Mouse (Mus musculus) limb, embryonic 15.5 days (tissue): Measurements from ENCODE around the gene Olfm1. TPM values are rescaled to one million over a fixed set of nuclear protein-coding genes. Genes with fewer than 3 reads are reported as not detected.

ENCODE experiments used
- ATAC-seq: fragments of 200-750 bp; cut with Nextera tagmentation; 2 replicates; pipeline ENCODE4 v1.8.0; 2017; ENCODE audit warnings: low read depth, moderate TSS enrichment; ENCODE audit not compliant: insufficient number of reproducible peaks, low FRiP score, low TSS enrichment
- H3K27ac ChIP-seq: fragments of 300-500 bp; sonication (generic); 2 replicates; pipeline ENCODE4 v1.5.1; 2015; ENCODE audit warnings: moderate library complexity, mild to moderate bottlenecking, inconsistent platforms
- H3K27me3 ChIP-seq: fragments of 300-500 bp; sonication (generic); 2 replicates; pipeline ENCODE4 v1.6.1; 2015; ENCODE audit warnings: inconsistent platforms
- H3K36me3 ChIP-seq: fragments of 300-500 bp; sonication (generic); 2 replicates; pipeline ENCODE4 v1.6.1; 2015; ENCODE audit warnings: inconsistent platforms
- H3K4me1 ChIP-seq: fragments of 300-500 bp; sonication (generic); 2 replicates; pipeline ENCODE4 v1.6.1; 2015; ENCODE audit warnings: inconsistent platforms
- H3K4me2 ChIP-seq: fragments of 300-500 bp; sonication (generic); 2 replicates; pipeline ENCODE4 v1.6.1; 2015; ENCODE audit warnings: mild to moderate bottlenecking, inconsistent platforms
- H3K4me3 ChIP-seq: fragments of 300-500 bp; sonication (generic); 2 replicates; pipeline ENCODE4 v1.5.1; 2015; ENCODE audit warnings: mild to moderate bottlenecking, inconsistent platforms
- H3K9ac ChIP-seq: fragments of 300-500 bp; sonication (generic); 2 replicates; pipeline ENCODE4 v1.6.1; 2015; ENCODE audit warnings: inconsistent platforms
- H3K9me3 ChIP-seq: fragments of 300-500 bp; sonication (generic); 2 replicates; pipeline ENCODE4 v1.6.1; 2016; ENCODE audit warnings: inconsistent platforms
- WGBS: fragments of 180-500 bp; shearing (Covaris S2); methylation state at CpG from one replicate; pipeline ENCODE4 v1.1.7; 2015; 5-methylcytosine and 5-hydroxymethylcytosine counted together
- polyA plus RNA-seq: library from polyadenylated mRNA; unstranded; fragments of >200 nt; fragmentation: Nextera tagmentation; extraction: Ambion mirVana; gene quantifications from 2 replicates; pipeline ENCODE4 v1.2.1, GENCODE M21; 2015

Gene Olfm1
- polyA plus RNA-seq, 1 experiment from 2014 or later, result 21.2 TPM

DNA sequence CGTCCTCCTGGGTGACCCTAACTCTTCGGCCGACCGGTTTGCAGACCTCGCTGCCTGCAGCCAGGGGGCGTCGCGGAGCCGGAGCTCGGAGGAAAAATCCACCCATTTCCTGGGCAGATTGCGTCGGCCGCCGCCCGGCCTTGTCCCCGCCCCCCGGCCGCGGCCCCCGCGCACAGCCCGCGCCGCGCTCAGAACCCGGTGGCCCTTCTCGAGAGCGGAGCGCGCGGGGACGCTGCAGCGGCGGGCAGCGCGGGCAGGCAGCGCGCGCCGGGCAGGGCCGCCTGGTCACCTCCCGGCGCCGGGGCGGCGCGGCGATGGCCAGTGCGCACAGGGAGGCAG lies 12.6 kb downstream of the Olfm1 start:
- H3K27me3 ChIP-seq, result peaks cover 6% of the 10 kb centered on the region; the same call in 1 of the 2 replicates
- peak; percentile 54 for ATAC-seq
- H3K4me3 ChIP-seq, result peak overlapping the region; percentile 57
- H3K4me2 ChIP-seq, result peak overlapping the region; percentile 97
- no peaks in the 10 kb centered on the region for H3K9me3 ChIP-seq
- H3K27ac ChIP-seq, result no peak overlapping the region
- peak overlapping the region; percentile 70 for H3K9ac ChIP-seq
- H3K36me3 ChIP-seq, result peaks cover 3% of the 10 kb centered on the region; the same call in 1 of the 2 replicates
- 2% methylated on average over 48 of the region's 49 CpGs for WGBS
- peaks cover 24% of the 10 kb centered on the region for H3K4me1 ChIP-seq

DNA sequence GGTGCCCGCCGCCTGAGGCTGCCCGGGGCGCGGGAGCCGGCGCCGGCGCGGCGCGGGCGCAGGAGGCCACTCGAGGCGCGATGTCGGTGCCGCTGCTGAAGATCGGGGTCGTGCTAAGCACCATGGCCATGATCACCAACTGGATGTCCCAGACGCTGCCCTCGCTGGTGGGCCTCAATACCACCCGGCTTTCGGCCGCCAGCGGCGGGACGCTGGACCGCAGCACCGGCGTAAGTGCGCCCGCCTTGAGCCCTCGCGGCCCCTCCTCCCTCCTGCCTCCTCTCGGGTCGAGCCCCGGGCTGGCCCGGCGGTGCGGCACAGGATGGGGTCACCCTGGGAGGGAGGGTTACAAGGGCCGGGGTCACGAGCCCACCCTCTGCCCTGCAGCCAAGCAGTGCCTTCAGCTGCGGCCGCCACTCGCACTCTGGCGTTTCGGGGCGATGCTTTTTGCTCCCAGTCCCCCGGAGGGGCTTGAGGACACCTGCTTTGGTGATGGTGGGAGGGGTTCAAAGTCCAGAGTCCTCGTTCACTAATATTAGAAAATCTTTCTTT lies 13.2 kb downstream of the Olfm1 start:
- ATAC-seq, result no peak
- H3K36me3 ChIP-seq, result peaks cover 3% of the 10 kb centered on the region; the same call in 1 of the 2 replicates
- H3K9ac ChIP-seq, result peak overlapping the region; percentile 70
- H3K4me1 ChIP-seq, result peaks cover 24% of the 10 kb centered on the region
- H3K27ac ChIP-seq, result no peak overlapping the region
- peaks cover 6% of the 10 kb centered on the region; the same call in 1 of the 2 replicates for H3K27me3 ChIP-seq
- H3K4me2 ChIP-seq, result peak overlapping the region; percentile 97
- H3K9me3 ChIP-seq, result no peaks in the 10 kb centered on the region
- H3K4me3 ChIP-seq, result peak overlapping the region; percentile 57
- WGBS, result under 1% methylated on average over 28 of the region's 51 CpGs

DNA sequence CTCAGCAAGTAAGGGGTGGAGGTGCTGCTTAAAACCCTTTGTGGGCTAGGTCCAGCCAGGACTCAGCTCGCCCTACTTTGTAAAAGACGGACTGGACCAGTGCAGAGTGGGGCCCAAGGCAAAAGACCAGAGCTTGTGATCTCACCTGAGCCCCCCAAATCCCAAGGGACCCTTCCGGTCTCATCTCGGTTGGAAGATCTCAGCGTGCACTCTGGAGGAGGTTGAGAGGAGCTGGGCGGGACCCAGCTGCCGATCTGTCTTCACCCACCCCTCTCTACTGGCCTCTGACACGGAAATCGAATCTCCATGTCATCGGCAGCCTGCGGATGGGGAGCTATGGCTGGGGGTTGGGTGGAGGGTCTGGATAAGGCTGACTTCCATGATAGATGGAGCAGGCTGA lies 13.7 kb downstream of the Olfm1 start:
- WGBS, result 13% methylated on average over 11 of the region's 11 CpGs
- Histone ChIP-seq H3K4me3 (peak overlapping the region; percentile 57), H3K4me1 (peaks cover 24% of the 10 kb centered on the region), H3K4me2 (peak overlapping the region; percentile 97), H3K36me3 (peaks cover 3% of the 10 kb centered on the region; the same call in 1 of the 2 replicates), H3K27me3 (peaks cover 6% of the 10 kb centered on the region; the same call in 1 of the 2 replicates), H3K9ac (peak overlapping the region; percentile 70; the same call in 1 of the 2 replicates), H3K27ac (no peak overlapping the region), H3K9me3 (no peaks in the 10 kb centered on the region)
- ATAC-seq, result no peak

DNA sequence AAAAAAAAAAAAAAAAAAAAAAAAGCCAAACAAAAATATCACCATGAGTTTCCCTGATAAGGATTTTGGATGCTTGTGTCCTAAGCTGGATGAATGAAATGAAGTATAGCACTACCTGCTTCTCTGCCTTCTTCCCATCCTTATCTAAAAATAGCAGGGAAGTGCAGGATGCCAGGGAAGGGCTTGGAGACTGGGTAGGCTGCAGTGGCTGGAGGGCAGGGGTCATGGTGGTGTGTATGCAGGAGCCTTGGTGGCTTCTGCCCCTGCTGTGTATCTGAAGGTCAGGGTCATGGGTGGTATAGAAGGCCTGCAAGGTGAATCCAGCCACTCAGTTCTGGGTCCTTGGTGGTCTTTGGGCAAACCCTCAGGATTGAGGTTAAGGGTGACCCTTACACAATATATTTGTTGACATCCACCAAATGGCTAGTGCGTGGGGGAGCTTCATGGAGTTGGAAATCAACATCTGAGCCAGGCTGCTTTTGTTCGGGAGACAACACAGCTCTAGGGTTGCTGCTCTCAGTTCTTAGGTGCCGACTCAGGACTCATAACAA lies 14.5 kb downstream of the Olfm1 start:
- Histone ChIP-seq H3K4me3 (no peak overlapping the region), H3K27ac (no peak overlapping the region), H3K9ac (no peak overlapping the region), H3K4me1 (peaks cover 24% of the 10 kb centered on the region), H3K4me2 (no peak overlapping the region), H3K36me3 (peaks cover 3% of the 10 kb centered on the region; the same call in 1 of the 2 replicates), H3K27me3 (peaks cover 6% of the 10 kb centered on the region; the same call in 1 of the 2 replicates), H3K9me3 (no peaks in the 10 kb centered on the region)
- WGBS, result 84% methylated on average over 3 of the region's 3 CpGs
- no peak for ATAC-seq

DNA sequence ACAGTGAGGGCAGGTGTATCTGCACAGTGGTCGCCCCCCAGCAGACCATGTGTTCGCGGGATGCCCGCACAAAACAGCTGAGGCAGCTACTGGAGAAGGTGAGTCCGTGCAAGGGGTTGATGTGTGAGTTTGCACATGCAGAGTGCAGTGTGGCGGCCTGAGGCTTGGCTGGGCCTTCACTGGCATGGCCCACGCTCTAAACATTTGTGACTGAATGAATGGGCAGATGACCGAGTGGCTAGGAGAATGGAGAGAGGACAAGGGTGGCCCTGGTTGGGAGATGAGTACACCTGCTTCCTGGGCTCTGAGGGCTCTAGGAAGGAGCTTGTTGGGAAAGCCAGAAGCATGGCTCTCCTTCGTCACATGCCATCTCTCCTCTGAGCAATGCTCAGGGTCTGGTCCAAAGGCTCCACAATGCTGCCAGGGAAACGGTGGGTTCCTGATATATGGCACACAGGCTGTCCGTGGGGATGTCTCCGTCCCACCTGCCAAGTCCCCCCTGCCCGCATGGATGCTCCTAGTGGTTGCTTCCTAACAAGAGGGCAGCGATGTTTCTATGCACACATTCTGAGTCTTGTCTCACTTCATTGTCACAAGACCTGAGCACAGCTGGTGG lies 15.4 kb downstream of the Olfm1 start:
- H3K27ac ChIP-seq, result no peak overlapping the region
- peaks cover 3% of the 10 kb centered on the region; the same call in 1 of the 2 replicates for H3K36me3 ChIP-seq
- H3K4me2 ChIP-seq, result no peak overlapping the region
- H3K4me1 ChIP-seq, result peaks cover 27% of the 10 kb centered on the region
- H3K27me3 ChIP-seq, result peaks cover 6% of the 10 kb centered on the region; the same call in 1 of the 2 replicates
- no peak overlapping the region for H3K4me3 ChIP-seq
- ATAC-seq, result no peak
- no peak overlapping the region for H3K9ac ChIP-seq
- no peaks in the 10 kb centered on the region for H3K9me3 ChIP-seq
- WGBS, result 88% methylated on average over 14 of the region's 14 CpGs

DNA sequence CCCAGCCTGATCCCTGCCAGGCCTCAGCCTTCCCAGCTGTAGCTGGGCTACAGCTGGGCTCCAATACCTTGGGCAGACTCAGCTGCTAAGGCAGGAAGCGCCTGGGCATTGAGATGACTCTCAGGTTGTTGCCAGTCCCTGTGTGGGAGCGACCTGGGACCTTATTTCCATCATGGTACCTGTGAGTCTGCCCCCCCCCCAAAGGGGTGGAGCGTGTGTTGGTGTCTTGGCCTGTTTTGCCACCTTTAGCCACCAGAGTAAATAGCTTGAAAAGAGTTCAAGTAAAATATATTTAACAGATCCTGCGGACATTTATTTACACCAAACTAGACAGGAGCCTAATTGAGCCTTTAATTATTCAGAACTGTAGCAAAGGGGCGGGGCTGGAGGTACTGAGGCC lies 16.4 kb downstream of the Olfm1 start:
- ATAC-seq, result no peak
- Histone ChIP-seq H3K36me3 (peaks cover 7% of the 10 kb centered on the region), H3K9ac (no peak overlapping the region), H3K4me1 (peaks cover 27% of the 10 kb centered on the region), H3K9me3 (no peaks in the 10 kb centered on the region), H3K4me3 (no peak overlapping the region), H3K4me2 (no peak overlapping the region), H3K27ac (no peak overlapping the region), H3K27me3 (peaks cover 6% of the 10 kb centered on the region; the same call in 1 of the 2 replicates)
- WGBS, result 85% methylated on average over 5 of the region's 5 CpGs

DNA sequence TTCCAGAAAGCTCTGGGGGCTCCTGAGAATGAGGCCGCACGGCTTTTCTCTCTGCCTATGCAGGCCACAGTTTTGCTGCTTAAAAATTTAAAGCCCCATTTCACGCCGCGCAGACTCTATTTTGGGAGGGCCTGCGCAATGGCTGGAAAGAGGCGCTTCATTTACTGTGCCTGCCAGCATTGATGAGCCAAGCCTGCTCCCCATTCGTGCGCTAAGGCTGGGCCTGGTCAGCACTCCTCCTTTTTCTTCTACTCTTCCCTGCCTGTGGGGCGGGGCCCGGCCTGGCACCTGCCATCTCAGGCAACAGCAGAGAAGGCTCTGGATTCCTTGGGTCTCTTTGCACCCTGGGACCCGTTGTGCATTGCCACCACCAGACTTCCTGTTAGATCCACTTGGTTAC lies 16.9 kb downstream of the Olfm1 start:
- Histone ChIP-seq H3K9me3 (no peaks in the 10 kb centered on the region), H3K9ac (no peak overlapping the region), H3K36me3 (peaks cover 10% of the 10 kb centered on the region), H3K27me3 (peaks cover 6% of the 10 kb centered on the region; the same call in 1 of the 2 replicates), H3K27ac (no peak overlapping the region), H3K4me2 (no peak overlapping the region), H3K4me3 (no peak overlapping the region), H3K4me1 (peaks cover 23% of the 10 kb centered on the region)
- no peak for ATAC-seq
- 84% methylated on average over 12 of the region's 12 CpGs for WGBS

DNA sequence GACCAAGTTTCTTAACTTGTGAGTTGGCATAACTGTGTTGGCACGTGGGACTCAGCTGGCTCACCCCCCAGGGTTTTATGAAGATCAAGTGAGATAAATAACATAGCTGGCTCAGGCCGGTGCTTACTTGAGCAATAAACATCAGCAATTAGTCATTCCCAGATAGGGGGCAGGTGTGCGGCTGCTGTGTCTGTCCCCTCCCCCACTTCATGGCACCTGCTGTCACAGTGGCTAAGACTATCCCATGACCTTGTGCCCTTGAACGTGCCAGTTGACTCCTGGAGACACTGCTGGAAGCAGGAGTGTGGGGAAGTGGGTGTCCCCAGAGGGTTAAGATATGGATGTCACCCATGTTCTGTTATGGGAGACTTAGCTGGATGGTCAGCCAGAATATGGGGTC lies 17.5 kb downstream of the Olfm1 start:
- ATAC-seq, result no peak
- Histone ChIP-seq H3K9ac (no peak overlapping the region), H3K4me2 (no peak overlapping the region), H3K36me3 (peaks cover 16% of the 10 kb centered on the region), H3K27ac (no peak overlapping the region), H3K4me1 (peaks cover 16% of the 10 kb centered on the region), H3K27me3 (peaks cover 6% of the 10 kb centered on the region; the same call in 1 of the 2 replicates), H3K4me3 (no peak overlapping the region), H3K9me3 (no peaks in the 10 kb centered on the region)
- 26% methylated on average over 4 of the region's 4 CpGs for WGBS

DNA sequence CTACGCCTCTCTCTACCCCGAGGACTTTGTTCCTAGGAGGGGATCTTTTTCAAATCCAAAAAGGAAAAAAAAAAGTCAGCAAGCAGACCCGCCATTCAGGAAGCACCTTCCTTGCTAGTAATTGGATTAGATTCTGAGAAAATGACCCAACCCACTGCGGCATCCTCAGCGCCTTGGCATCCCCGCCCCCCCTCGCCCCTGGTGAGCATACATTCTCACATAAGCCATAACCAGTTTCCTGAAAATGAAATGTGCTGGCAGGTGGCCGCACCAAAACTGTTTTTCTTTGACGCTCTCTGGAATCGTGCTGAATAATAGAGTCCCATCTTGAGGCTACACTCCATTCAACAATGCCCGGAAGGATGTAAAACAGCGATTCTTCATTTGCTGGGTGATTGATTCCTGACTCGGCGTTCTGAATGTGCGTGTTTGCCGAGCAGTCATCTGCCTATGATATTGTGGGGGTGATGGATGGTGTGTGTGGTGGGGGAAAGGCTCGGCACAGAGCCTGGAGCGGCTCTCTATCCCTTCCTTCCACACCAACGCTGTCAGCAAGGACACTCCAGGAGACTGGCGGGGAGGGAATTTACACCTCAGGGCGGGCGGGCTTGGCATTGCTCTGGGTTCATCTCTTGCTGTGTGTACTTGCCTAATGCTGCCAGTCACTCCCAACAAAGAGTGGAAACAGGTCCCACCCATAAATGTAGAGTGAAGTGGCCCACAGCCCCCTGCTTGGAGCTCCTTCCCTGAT lies 18.9 kb downstream of the Olfm1 start:
- WGBS, result 69% methylated on average over 22 of the region's 22 CpGs
- Histone ChIP-seq H3K9me3 (no peaks in the 10 kb centered on the region), H3K36me3 (peaks cover 20% of the 10 kb centered on the region), H3K27me3 (peaks cover 2% of the 10 kb centered on the region; the same call in 1 of the 2 replicates), H3K27ac (no peak overlapping the region), H3K4me2 (no peak overlapping the region), H3K4me3 (no peak overlapping the region), H3K4me1 (peaks cover 7% of the 10 kb centered on the region; the same call in 1 of the 2 replicates), H3K9ac (no peak overlapping the region)
- ATAC-seq, result no peak

DNA sequence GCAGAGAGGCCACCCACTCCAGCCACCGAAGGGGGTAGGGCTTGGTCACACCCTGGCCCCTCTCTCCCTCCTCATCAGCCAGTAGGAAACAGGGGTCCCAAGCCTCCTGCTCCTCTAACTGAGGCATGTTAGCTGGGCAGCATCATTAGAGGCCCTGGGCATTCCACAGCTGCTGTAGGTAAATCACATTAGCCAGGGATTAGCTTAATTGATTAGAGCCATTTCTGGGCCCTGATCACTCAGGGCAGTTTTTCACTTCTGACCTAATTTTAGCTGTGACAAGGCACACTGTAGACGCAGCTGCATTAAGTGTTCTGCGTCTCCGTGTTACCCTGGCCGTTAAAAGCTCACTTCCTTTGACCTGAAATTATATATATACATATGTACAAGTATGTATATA lies 20.1 kb downstream of the Olfm1 start:
- peaks cover 20% of the 10 kb centered on the region for H3K36me3 ChIP-seq
- no peak overlapping the region for H3K9ac ChIP-seq
- no peaks in the 10 kb centered on the region for H3K27me3 ChIP-seq
- ATAC-seq, result no peak
- H3K4me2 ChIP-seq, result no peak overlapping the region
- no peaks in the 10 kb centered on the region for H3K9me3 ChIP-seq
- H3K4me3 ChIP-seq, result no peak overlapping the region
- 48% methylated on average over 5 of the region's 5 CpGs for WGBS
- H3K4me1 ChIP-seq, result 0 out of 2 replicates have a peak, but pooled peaks cover 6% of the 10 kb centered on the region
- H3K27ac ChIP-seq, result no peak overlapping the region

DNA sequence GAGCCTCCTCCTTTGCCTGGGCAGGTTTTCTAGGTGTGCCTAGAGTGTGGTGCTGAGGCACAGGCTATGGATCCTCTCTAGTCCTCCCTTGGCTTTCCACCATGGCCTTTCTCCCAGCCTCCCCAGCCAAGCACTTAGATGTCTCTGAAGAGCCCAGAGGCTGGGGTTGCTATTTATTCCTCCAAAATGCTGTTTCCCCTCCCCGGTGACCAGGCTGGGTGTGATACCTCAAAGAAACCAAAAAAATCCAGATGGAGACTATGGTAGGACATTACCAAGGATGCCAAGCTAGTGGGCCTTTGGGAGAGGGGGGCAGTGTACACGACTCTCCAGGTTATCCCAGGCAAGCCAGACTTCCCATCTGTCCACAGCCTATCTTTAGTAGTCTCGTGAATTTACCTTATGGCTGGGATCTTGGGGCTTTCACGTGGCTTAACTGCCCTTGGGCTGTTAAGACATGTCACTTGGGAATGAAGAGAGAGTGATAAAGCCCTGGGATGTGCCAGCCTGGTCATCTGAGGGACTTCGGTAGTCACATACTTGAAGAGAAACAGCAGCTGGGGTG lies 23.5 kb downstream of the Olfm1 start:
- Histone ChIP-seq H3K4me2 (no peak overlapping the region), H3K27me3 (no peaks in the 10 kb centered on the region), H3K4me1 (peaks cover 9% of the 10 kb centered on the region; the same call in 1 of the 2 replicates), H3K9ac (no peak overlapping the region), H3K9me3 (no peaks in the 10 kb centered on the region), H3K36me3 (peaks cover 17% of the 10 kb centered on the region), H3K27ac (no peak overlapping the region), H3K4me3 (no peak overlapping the region)
- 78% methylated on average over 5 of the region's 5 CpGs for WGBS
- no peak for ATAC-seq
